10 mouse cellular contexts compared by ENCODE assay signal in genomic region chr17:28287980-28288379, GRCm38 (mm10). TPM values are rescaled to one million over a fixed set of nuclear protein-coding genes. Genes with fewer than 3 reads are reported as not detected.
DNase-seq lines count a peak whose midpoint lies in the region; ATAC-seq and TF ChIP-seq lines count a peak whose summit lies in the region.
"Had no signal": no experiment of that assay in that cellular context is flagged by ENCODE, and none has a peak within 500 bp of the region (broad histone marks: within the 10 kb centered on the region; RNA-seq: fewer than 3 reads in every experiment).

No protein-coding gene starts in this region.

- no peak overlapping the region for H3K9ac ChIP-seq in lung, postnatal 0 days (replicated peaks; ENCODE audit: low read depth)
- H3K9ac ChIP-seq: limb, embryonic 15.5 days had no signal

- peak; percentile 46 to 48 for DNase-seq in heart, postnatal 10 days
- DNase-seq in heart, adult 8-10 months (ENCODE audit: low spot score): no peak
- DNase-seq in A20 (ENCODE audit: low read depth, low spot score) (peak; percentile 33), R1 (ENCODE audit: low read depth, low spot score) (peak; percentile 31)
- DNase-seq in lung, postnatal 0 days (ENCODE audit: low spot score): peak; percentile 31
- no peak for DNase-seq in adrenal gland, postnatal 36 days
- DNase-seq in embryo, embryonic 11 days: no peak
- DNase-seq: right cerebral cortex, adult 18-20 months had no signal

- no peaks in the 10 kb centered on the region for H3K4me1 ChIP-seq in lung, postnatal 0 days (ENCODE audit: insufficient read depth, low read depth, low read length)

- H3K27me3 ChIP-seq in lung, postnatal 0 days (replicated peaks; ENCODE audit: insufficient read depth, low read length): no peaks in the 10 kb centered on the region
- H3K27me3 ChIP-seq: limb, embryonic 15.5 days had no signal

- no peak overlapping the region for H3K4me2 ChIP-seq in lung, postnatal 0 days (replicated peaks; ENCODE audit: low read depth, low read length)
- H3K4me2 ChIP-seq: limb, embryonic 15.5 days had no signal

- no peak overlapping the region for H3K27ac ChIP-seq in lung, postnatal 0 days (ENCODE audit: low read length)
- H3K27ac ChIP-seq: limb, embryonic 15.5 days had no signal

- WGBS in lung, postnatal 0 days: 51% methylated on average over 5 of the region's 5 CpGs

- intact Hi-C loops in heart, postnatal 10 days (cut with DNase I): no loop called here

- H3K4me3 ChIP-seq in lung, postnatal 0 days (ENCODE audit: low read depth, low read length): no peak overlapping the region
- H3K4me3 ChIP-seq: limb, embryonic 15.5 days had no signal

- H3K36me3 ChIP-seq in lung, postnatal 0 days (ENCODE audit: insufficient read depth, low read length): no peaks in the 10 kb centered on the region

- peak; percentile 57 for TF ChIP-seq CTCF in lung, postnatal 0 days (IDR thresholded peaks at IDR 0.05)

- no peaks in the 10 kb centered on the region for H3K9me3 ChIP-seq in lung, postnatal 0 days (ENCODE audit: low read length)
- H3K9me3 ChIP-seq: limb, embryonic 15.5 days had no signal

- no peak for TF ChIP-seq EP300 in lung, postnatal 0 days (IDR thresholded peaks at IDR 0.05)

- peak; percentile 19; the same call in 1 of the 2 replicates for ATAC-seq in lung, postnatal 0 days
- ATAC-seq in inflammation-experienced regulatory T-cells, adult 6 months: no peak

RNA-seq across cellular contexts. Expression of gene Fance, which starts 25.3 kb away (rescaled TPM):
- total RNA-seq in heart, postnatal 10 days (2021): 10 to 100 TPM; 16.9 to 18.2 TPM
- 10 to 100 TPM in 3 of 4 experiments, 1 to 10 TPM in 1; 9.2 to 15.2 (median 12.3) TPM for total RNA-seq in heart, adult 8-10 months (2022)
- polyA plus RNA-seq in lung, postnatal 0 days (2015; fragmentation: Nextera tagmentation; extraction: Ambion mirVana): 21.8 and 24.3 TPM in 2 replicates
- total RNA-seq in adrenal gland, postnatal 36 days (2021): 10 to 100 TPM; 23.5 to 23.7 TPM
- polyA plus RNA-seq in inflammation-experienced regulatory T-cells, adult 6 months (2017; shearing (Covaris generic)): 1 to 10 TPM; 3.2 to 8.3 (median 6.6) TPM

RNA-seq across cellular contexts. Expression of gene Rpl10a, which starts 40.3 kb away (rescaled TPM):
- total RNA-seq in heart, postnatal 10 days (2021): 100 to 1,000 TPM; 584 to 595 TPM
- 100 to 1,000 TPM; 377 to 423 (median 382) TPM for total RNA-seq in heart, adult 8-10 months (2022)
- 446 and 458 TPM in 2 replicates for polyA plus RNA-seq in lung, postnatal 0 days (2015; fragmentation: Nextera tagmentation; extraction: Ambion mirVana)
- 100 to 1,000 TPM; 847 to 904 TPM for total RNA-seq in adrenal gland, postnatal 36 days (2021)
- 100 to 1,000 TPM; 514 to 941 (median 691) TPM for polyA plus RNA-seq in inflammation-experienced regulatory T-cells, adult 6 months (2017; shearing (Covaris generic))

RNA-seq across cellular contexts. Expression of gene Ppard, which starts 55.5 kb away (rescaled TPM):
- total RNA-seq in heart, postnatal 10 days (2021): 10 to 100 TPM; 28.0 to 28.8 TPM
- total RNA-seq in heart, adult 8-10 months (2022): 10 to 100 TPM; 32.4 to 33.8 (median 33.1) TPM
- polyA plus RNA-seq in lung, postnatal 0 days (2015; fragmentation: Nextera tagmentation; extraction: Ambion mirVana): 2.4 and 3.0 TPM in 2 replicates
- total RNA-seq in adrenal gland, postnatal 36 days (2021): 10 to 100 TPM; 40.1 to 66.6 TPM
- 1 to 10 TPM; 2.5 to 3.8 (median 3.8) TPM for polyA plus RNA-seq in inflammation-experienced regulatory T-cells, adult 6 months (2017; shearing (Covaris generic))

Comparison
In these comparisons a context has a peak if more than half of its experiments do, and no peak if none do; other contexts are left out.
1. DNase-seq: peak in heart, postnatal 10 days (2 of 2), A20 (single experiment), R1 (single experiment) and lung, postnatal 0 days (single experiment); none in heart, adult 8-10 months (single experiment), adrenal gland, postnatal 36 days (0 of 2) and embryo, embryonic 11 days (single experiment).